In genomic region chr9:108095949-108096712, GRCm38 (mm10) we compare ENCODE assay signal across 12 mouse cellular contexts. TPM values are rescaled to one million over a fixed set of nuclear protein-coding genes. Genes with fewer than 3 reads are reported as not detected.
DNase-seq lines count a peak whose midpoint lies in the region; ATAC-seq and TF ChIP-seq lines count a peak whose summit lies in the region.
"Had no signal": no experiment of that assay in that cellular context is flagged by ENCODE, and none has a peak within 500 bp of the region (broad histone marks: within the 10 kb centered on the region; RNA-seq: fewer than 3 reads in every experiment).

No protein-coding gene starts in this region.

- no peak for TF ChIP-seq POLR2A in spleen, adult 2 months (IDR thresholded peaks at IDR 0.05; ENCODE audit: low read depth, low read length)

- no peak for ATAC-seq in hindbrain, postnatal 0 days

- no peaks in the 10 kb centered on the region for H3K27me3 ChIP-seq in hindbrain, embryonic 10.5 days (ENCODE audit: insufficient read depth, poor library complexity, severe bottlenecking)
- no peaks in the 10 kb centered on the region for H3K27me3 ChIP-seq in hindbrain, postnatal 0 days (ENCODE audit: insufficient read depth, low read length)
- H3K27me3 ChIP-seq in spleen, adult 2 months (ENCODE audit: control insufficient read depth, insufficient read depth, low read length): no peaks in the 10 kb centered on the region
- H3K27me3 ChIP-seq: embryonic facial prominence, embryonic 15.5 days had no signal

- H3K36me3 ChIP-seq in hindbrain, embryonic 10.5 days: peaks cover 27% of the 10 kb centered on the region
- peaks cover 26% of the 10 kb centered on the region for H3K36me3 ChIP-seq in hindbrain, postnatal 0 days (ENCODE audit: insufficient read depth, low read length)
- H3K36me3 ChIP-seq in spleen, adult 2 months (ENCODE audit: control insufficient read depth, insufficient read depth, low read length): peaks cover 15% of the 10 kb centered on the region

- H3K4me3 ChIP-seq in hindbrain, embryonic 10.5 days: peak overlapping the region; percentile 94; the same call in 1 of the 2 replicates
- no peak overlapping the region for H3K4me3 ChIP-seq in hindbrain, postnatal 0 days (ENCODE audit: low read length)
- 0 out of 2 replicates have a peak overlapping the region, but pooled peaks have one; percentile 5 for H3K4me3 ChIP-seq in spleen, adult 2 months (ENCODE audit: extremely low read depth, insufficient read depth, insufficient read length)

- 63% methylated on average over 10 of the region's 10 CpGs for WGBS in hindbrain, embryonic 10.5 days
- 61% methylated on average over 10 of the region's 10 CpGs for WGBS in hindbrain, postnatal 0 days
- WGBS in spleen, adult 2 months: 62% methylated on average over 10 of the region's 10 CpGs

- no peak overlapping the region for H3K27ac ChIP-seq in hindbrain, embryonic 10.5 days
- no peak overlapping the region for H3K27ac ChIP-seq in hindbrain, postnatal 0 days
- no peak overlapping the region for H3K27ac ChIP-seq in spleen, adult 2 months (ENCODE audit: insufficient read depth, low read length)

- no peaks in the 10 kb centered on the region for H3K9me3 ChIP-seq in hindbrain, embryonic 10.5 days
- no peaks in the 10 kb centered on the region for H3K9me3 ChIP-seq in hindbrain, postnatal 0 days (ENCODE audit: low read length)
- H3K9me3 ChIP-seq: embryonic facial prominence, embryonic 15.5 days had no signal

- no peak for TF ChIP-seq CTCF in hindbrain, postnatal 0 days (IDR thresholded peaks at IDR 0.05; ENCODE audit: low read depth)
- no peak for TF ChIP-seq CTCF in spleen, adult 2 months (IDR thresholded peaks at IDR 0.05; ENCODE audit: extremely low read depth, insufficient read depth, insufficient read length, insufficient replicate concordance)

- no peak for DNase-seq in hindbrain, embryonic 10.5 days (ENCODE audit: low spot score)
- DNase-seq in hindbrain, postnatal 0 days (ENCODE audit: low spot score): no peak
- no peak for DNase-seq in spleen, adult 2 months (ENCODE audit: low read depth in 1 of 2, low spot score in 2 of 2)
- DNase-seq in spleen, postnatal 4 days (ENCODE audit: low spot score in 2 of 2): no peak
- peak; percentile 70 for DNase-seq in liver
- peak; percentile 75 for DNase-seq in yolk sac, embryonic 10.5 days (ENCODE audit: low spot score)
- DNase-seq in right cerebral cortex, postnatal 10 days (ENCODE audit: low spot score in 2 of 2): no peak
- DNase-seq in B cell, adult 2 months: no peak

- no peak overlapping the region for H3K4me2 ChIP-seq in hindbrain, postnatal 0 days (ENCODE audit: low read depth, low read length)

- peaks cover 49% of the 10 kb centered on the region for H3K4me1 ChIP-seq in hindbrain, embryonic 10.5 days (replicated peaks)
- 0 out of 2 replicates have a peak, but pooled peaks cover 8% of the 10 kb centered on the region for H3K4me1 ChIP-seq in hindbrain, postnatal 0 days (ENCODE audit: insufficient read depth, low read length)
- peaks cover 3% of the 10 kb centered on the region; the same call in 1 of the 2 replicates for H3K4me1 ChIP-seq in spleen, adult 2 months (ENCODE audit: control insufficient read depth, insufficient read depth, insufficient read length)

- no peak overlapping the region for H3K9ac ChIP-seq in hindbrain, postnatal 0 days (replicated peaks; ENCODE audit: low read length)

RNA-seq across cellular contexts. Expression of gene Apeh, which starts 1.7 kb away (rescaled TPM):
- polyA plus RNA-seq in hindbrain, embryonic 10.5 days (2016; fragmentation: Nextera tagmentation; extraction: Ambion mirVana): 77.0 and 83.8 TPM in 2 replicates
- total RNA-seq in hindbrain, postnatal 0 days (2014; rRNA removed): 47.8 and 53.3 TPM in 2 replicates
- polyA plus RNA-seq in hindbrain, postnatal 0 days (2015; fragmentation: Nextera tagmentation; extraction: Ambion mirVana): 39.6 and 40.4 TPM in 2 replicates
- polyA plus RNA-seq in spleen, adult 2 months (2012; rRNA removed): 136 and 157 TPM in 2 replicates

RNA-seq across cellular contexts. Expression of gene Rnf123, which starts 13.0 kb away (rescaled TPM):
- polyA plus RNA-seq in hindbrain, embryonic 10.5 days (2016; fragmentation: Nextera tagmentation; extraction: Ambion mirVana): 36.6 and 39.1 TPM in 2 replicates
- 59.0 and 60.4 TPM in 2 replicates for total RNA-seq in hindbrain, postnatal 0 days (2014; rRNA removed)
- polyA plus RNA-seq in hindbrain, postnatal 0 days (2015; fragmentation: Nextera tagmentation; extraction: Ambion mirVana): 41.8 and 43.8 TPM in 2 replicates
- 213 and 224 TPM in 2 replicates for polyA plus RNA-seq in spleen, adult 2 months (2012; rRNA removed)

RNA-seq across cellular contexts. Expression of gene Mst1, which starts 15.9 kb away (rescaled TPM):
- polyA plus RNA-seq in hindbrain, embryonic 10.5 days (2016; fragmentation: Nextera tagmentation; extraction: Ambion mirVana): 0.34 and 0.39 TPM in 2 replicates
- 0.29 TPM in 1 of 2 replicates, not detected in the other for total RNA-seq in hindbrain, postnatal 0 days (2014; rRNA removed)
- polyA plus RNA-seq in hindbrain, postnatal 0 days (2015; fragmentation: Nextera tagmentation; extraction: Ambion mirVana): not detected in 2 replicates
- 1.5 and 1.6 TPM in 2 replicates for polyA plus RNA-seq in spleen, adult 2 months (2012; rRNA removed)
- total RNA-seq: gastrocnemius, adult 18-20 months; left cerebral cortex, postnatal 36 days; monocyte, adult 5-6 weeks had no signal

RNA-seq across cellular contexts. Expression of gene Amigo3, which starts 43.2 kb away (rescaled TPM):
- 2.4 and 3.4 TPM in 2 replicates for polyA plus RNA-seq in hindbrain, embryonic 10.5 days (2016; fragmentation: Nextera tagmentation; extraction: Ambion mirVana)
- 4.8 and 6.1 TPM in 2 replicates for total RNA-seq in hindbrain, postnatal 0 days (2014; rRNA removed)
- 1.8 and 2.1 TPM in 2 replicates for polyA plus RNA-seq in hindbrain, postnatal 0 days (2015; fragmentation: Nextera tagmentation; extraction: Ambion mirVana)
- polyA plus RNA-seq in spleen, adult 2 months (2012; rRNA removed): 2.2 and 2.8 TPM in 2 replicates

RNA-seq across cellular contexts. Expression of gene Gmppb, which starts 47.1 kb away (rescaled TPM):
- 24.9 and 30.7 TPM in 2 replicates for polyA plus RNA-seq in hindbrain, embryonic 10.5 days (2016; fragmentation: Nextera tagmentation; extraction: Ambion mirVana)
- total RNA-seq in hindbrain, postnatal 0 days (2014; rRNA removed): 13.0 and 13.3 TPM in 2 replicates
- polyA plus RNA-seq in hindbrain, postnatal 0 days (2015; fragmentation: Nextera tagmentation; extraction: Ambion mirVana): 17.1 and 18.1 TPM in 2 replicates
- 11.6 and 13.5 TPM in 2 replicates for polyA plus RNA-seq in spleen, adult 2 months (2012; rRNA removed)

Comparison
In these comparisons a context has a peak if more than half of its experiments do, and no peak if none do; other contexts are left out.
1. DNase-seq: peak in liver (single experiment) and yolk sac, embryonic 10.5 days (single experiment); none in hindbrain, embryonic 10.5 days (single experiment), hindbrain, postnatal 0 days (single experiment), spleen, adult 2 months (0 of 2), spleen, postnatal 4 days (0 of 2), right cerebral cortex, postnatal 10 days (0 of 2) and B cell, adult 2 months (0 of 2).